Mouse (Mus musculus) midbrain, postnatal 0 days (tissue): ENCODE measurements around the gene Zeb2. TPM values are rescaled to one million over a fixed set of nuclear protein-coding genes. Genes with fewer than 3 reads are reported as not detected.
A peak's percentile ranks its signal among the peaks of the same experiment; 100 is the strongest.

Source experiments
- ATAC-seq: fragments of 200-750 bp; cut with Nextera tagmentation; 2 replicates; pipeline ENCODE4 v1.8.0; 2017; ENCODE audit warnings: moderate number of reproducible peaks, mild to moderate bottlenecking, moderate TSS enrichment, moderate library complexity; ENCODE audit not compliant: low FRiP score
- DNase-seq: peaks from one replicate; pipeline ENCODE4 v3.0.0-alpha.2; 2015; ENCODE audit warnings: low spot score
- H3K27ac ChIP-seq: fragments of 300-500 bp; sonication (generic); 2 replicates; pipeline ENCODE4 v1.5.1; 2014; ENCODE audit warnings: low read depth, mild to moderate bottlenecking, low read length, mixed read lengths
- H3K27me3 ChIP-seq: fragments of 300-500 bp; sonication (generic); 2 replicates; pipeline ENCODE4 v1.6.1; 2014; ENCODE audit warnings: low read length, control low read depth, mixed read lengths; ENCODE audit not compliant: insufficient read depth
- H3K36me3 ChIP-seq: fragments of 300-500 bp; sonication (generic); 2 replicates; pipeline ENCODE4 v1.6.1; 2014; ENCODE audit warnings: low read length, control low read depth, mixed read lengths; ENCODE audit not compliant: insufficient read depth
- H3K4me1 ChIP-seq: fragments of 300-500 bp; sonication (generic); 2 replicates; pipeline ENCODE4 v1.6.1; 2014; ENCODE audit warnings: mild to moderate bottlenecking, control low read depth, antibody characterized with exemption, low read length, mixed read lengths; ENCODE audit not compliant: insufficient read depth
- H3K4me2 ChIP-seq: fragments of 300-500 bp; sonication (generic); 2 replicates; pipeline ENCODE4 v1.6.1; 2014; ENCODE audit warnings: low read depth, mild to moderate bottlenecking, low read length, mixed read lengths; ENCODE audit not compliant: poor library complexity, severe bottlenecking
- H3K4me3 ChIP-seq: fragments of 300-500 bp; sonication (generic); 2 replicates; pipeline ENCODE4 v1.5.1; 2014; ENCODE audit warnings: low read depth, mild to moderate bottlenecking, low read length, moderate library complexity
- H3K9ac ChIP-seq: fragments of 300-500 bp; sonication (generic); replicated peaks from 2 replicates; pipeline ENCODE4 v1.6.1; 2014; ENCODE audit warnings: mild to moderate bottlenecking, low read length, moderate library complexity, mixed read lengths; ENCODE audit not compliant: poor library complexity, severe bottlenecking
- H3K9me3 ChIP-seq: fragments of 300-500 bp; sonication (generic); 2 replicates; pipeline ENCODE4 v1.6.1; 2016; ENCODE audit warnings: low read length, control low read depth
- CTCF ChIP-seq: IDR thresholded peaks from 2 replicates; pipeline ENCODE4 v1.5.1; 2016; ENCODE audit warnings: antibody characterized with exemption, mild to moderate bottlenecking
- WGBS: fragments of 180-500 bp; shearing (Covaris S2); extraction: QIAGEN DNeasy Blood & Tissue Kit; methylation state at CpG from one replicate; pipeline ENCODE4 v1.1.7; 2014; 5-methylcytosine and 5-hydroxymethylcytosine counted together
- polyA plus RNA-seq: library from polyadenylated mRNA; unstranded; fragments of >200 nt; fragmentation: Nextera tagmentation; extraction: Ambion mirVana; gene quantifications from 2 replicates; pipeline ENCODE4 v1.2.1, GENCODE M21; 2015
- total RNA-seq: library from RNA; depleted of rRNA; stranded (reverse); fragments of >200 nt; gene quantifications from 2 replicates; pipeline ENCODE4 v1.2.3, GENCODE M21; 2014

Zeb2 gene
- total and polyA plus RNA-seq, 2 experiments from 2014 or later: 15.3 to 39.6 TPM

DNA sequence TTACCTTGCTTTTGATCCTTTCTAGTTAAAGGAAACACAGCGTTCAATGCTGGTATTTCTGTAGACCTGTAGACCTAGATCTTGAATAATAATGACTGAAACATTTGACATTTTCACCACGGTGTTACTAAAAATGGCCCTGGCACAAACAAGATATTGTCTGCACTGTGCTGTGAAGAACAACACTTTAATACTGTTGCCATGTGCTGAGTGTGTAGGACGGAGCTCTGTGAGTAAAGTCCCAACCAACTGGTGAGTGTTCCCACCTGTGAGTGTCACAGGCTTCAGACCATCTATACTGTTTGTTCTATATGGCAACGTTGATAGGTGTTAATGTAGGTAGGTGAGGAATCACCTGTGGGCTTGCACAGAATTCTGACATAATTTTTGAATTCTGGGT, 8.0 kb upstream of the Zeb2 start:
- H3K4me3 ChIP-seq: no peak overlapping the region
- DNase-seq (no peak), ATAC-seq (no peak)
- H3K27ac ChIP-seq: no peak overlapping the region
- no peak for TF ChIP-seq CTCF
- H3K4me1 ChIP-seq: no peaks in the 10 kb centered on the region
- no peaks in the 10 kb centered on the region for H3K36me3 ChIP-seq
- H3K9ac ChIP-seq: no peak overlapping the region
- H3K27me3 ChIP-seq: no peaks in the 10 kb centered on the region
- no peak overlapping the region for H3K4me2 ChIP-seq
- no peaks in the 10 kb centered on the region for H3K9me3 ChIP-seq
- 77% methylated on average over 4 of the region's 4 CpGs for WGBS

DNA sequence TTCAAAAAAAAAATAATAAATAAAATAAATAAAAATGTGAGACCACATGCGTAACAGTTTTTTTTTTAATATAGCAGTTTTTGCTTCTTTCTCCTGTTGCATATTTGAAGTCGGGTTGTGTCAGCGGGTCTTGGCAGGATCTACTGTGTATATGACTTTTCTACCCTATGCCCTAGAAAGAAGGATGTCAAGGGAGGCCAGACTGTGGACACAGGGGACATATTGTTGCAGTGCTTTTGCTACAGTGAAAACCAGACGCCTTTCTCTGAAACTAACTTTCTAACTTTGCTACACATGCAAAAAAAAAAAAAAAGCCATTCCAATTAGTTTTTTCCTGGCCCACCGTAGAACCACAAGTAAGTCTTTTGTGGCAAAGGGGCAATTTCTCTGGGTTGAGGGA, 6.3 kb upstream of the Zeb2 start:
- Histone ChIP-seq H3K27me3 (no peaks in the 10 kb centered on the region), H3K4me2 (no peak overlapping the region), H3K4me3 (no peak overlapping the region), H3K36me3 (no peaks in the 10 kb centered on the region), H3K4me1 (no peaks in the 10 kb centered on the region), H3K27ac (no peak overlapping the region), H3K9me3 (no peaks in the 10 kb centered on the region), H3K9ac (no peak overlapping the region)
- DNase-seq (no peak), ATAC-seq (no peak)
- WGBS: 74% methylated on average over 5 of the region's 5 CpGs
- TF ChIP-seq CTCF: no peak

DNA sequence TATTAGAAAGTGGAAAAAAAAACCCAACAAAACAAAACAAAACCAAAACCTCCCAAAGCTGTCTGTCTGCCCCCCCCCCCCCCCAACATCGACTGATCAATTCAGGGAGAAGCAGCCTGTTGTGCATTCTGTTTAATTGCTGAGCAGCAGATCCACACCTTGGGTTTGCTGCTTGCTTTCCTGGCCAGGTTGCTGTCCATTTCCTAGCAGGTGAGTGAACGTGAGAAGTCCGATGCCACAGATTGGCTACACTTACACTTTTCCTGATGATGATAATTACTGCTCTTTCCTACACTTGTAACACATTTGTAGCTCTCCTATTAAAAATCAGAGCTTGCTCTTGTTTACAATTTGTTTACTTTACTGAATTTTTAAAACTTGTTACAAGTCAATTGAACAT, 926 bp upstream of the Zeb2 start:
- no peak for TF ChIP-seq CTCF
- H3K36me3 ChIP-seq: no peaks in the 10 kb centered on the region
- H3K4me2 ChIP-seq: no peak overlapping the region
- H3K9me3 ChIP-seq: no peaks in the 10 kb centered on the region
- H3K27me3 ChIP-seq: no peaks in the 10 kb centered on the region
- WGBS: 37% methylated on average over 3 of the region's 3 CpGs
- H3K4me1 ChIP-seq: no peaks in the 10 kb centered on the region
- H3K4me3 ChIP-seq: no peak overlapping the region
- DNase-seq (no peak), ATAC-seq (no peak)
- H3K9ac ChIP-seq: no peak overlapping the region
- H3K27ac ChIP-seq: no peak overlapping the region

DNA sequence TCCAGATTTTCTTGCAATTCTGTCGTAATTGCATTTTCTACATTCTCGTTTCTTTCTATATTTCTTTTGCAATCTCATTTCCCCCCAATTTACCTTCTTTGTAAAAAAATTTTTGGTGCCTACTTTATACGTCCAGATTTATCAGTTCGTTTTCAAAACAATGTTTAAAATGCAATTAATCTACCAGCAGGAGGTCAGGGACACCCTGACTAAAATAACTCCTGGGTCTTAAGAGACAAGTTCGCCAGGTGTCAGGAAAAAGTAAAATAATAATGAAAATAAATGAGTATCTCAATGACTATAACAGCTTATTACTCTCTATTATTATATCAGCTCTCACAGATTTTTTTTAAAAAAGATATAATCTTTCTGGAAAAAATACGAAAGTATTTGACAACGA, 397 bp upstream of the Zeb2 start:
- Histone ChIP-seq H3K4me3 (peak overlapping the region; percentile 55), H3K27ac (peak overlapping the region; percentile 68; the same call in 1 of the 2 replicates), H3K9me3 (no peaks in the 10 kb centered on the region), H3K4me2 (peak overlapping the region; percentile 86), H3K4me1 (no peaks in the 10 kb centered on the region), H3K9ac (no peak overlapping the region), H3K27me3 (no peaks in the 10 kb centered on the region), H3K36me3 (no peaks in the 10 kb centered on the region)
- no peak for TF ChIP-seq CTCF
- no peak for ATAC-seq
- no peak for DNase-seq
- 28% methylated on average over 7 of the region's 7 CpGs for WGBS

DNA sequence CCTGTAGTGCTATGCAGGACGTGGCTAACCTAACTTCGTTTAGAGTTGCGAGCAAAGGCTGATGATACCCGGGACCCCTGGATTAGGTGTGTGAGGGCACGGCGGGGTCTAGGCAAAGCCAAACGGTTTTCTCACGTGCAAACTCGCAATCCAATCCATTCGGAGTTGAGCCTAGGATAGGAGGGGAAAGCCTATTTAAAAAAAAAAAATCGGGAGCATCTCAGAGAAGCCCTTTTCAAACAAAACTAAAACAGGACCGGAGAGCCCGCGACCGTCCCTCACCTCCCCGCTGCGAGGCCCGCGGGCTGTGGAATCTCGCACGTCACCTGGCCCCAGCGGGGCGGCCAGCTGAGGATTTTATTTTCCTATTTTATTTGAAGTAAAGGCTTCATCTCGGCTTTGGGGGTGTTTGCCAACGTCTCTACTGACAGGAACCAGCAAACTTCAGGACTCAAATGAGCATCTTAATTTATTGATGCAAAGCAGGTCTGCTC, 617 bp downstream of the Zeb2 start:
- no peaks in the 10 kb centered on the region for H3K4me1 ChIP-seq
- no peak for ATAC-seq
- no peaks in the 10 kb centered on the region for H3K27me3 ChIP-seq
- H3K4me3 ChIP-seq: peak overlapping the region; percentile 55
- under 1% methylated on average over 25 of the region's 25 CpGs for WGBS
- no peak for DNase-seq
- no peak for TF ChIP-seq CTCF
- peak overlapping the region; percentile 68 for H3K27ac ChIP-seq
- H3K36me3 ChIP-seq: no peaks in the 10 kb centered on the region
- no peaks in the 10 kb centered on the region for H3K9me3 ChIP-seq
- H3K4me2 ChIP-seq: peak overlapping the region; percentile 86
- peak overlapping the region; percentile 60 for H3K9ac ChIP-seq

DNA sequence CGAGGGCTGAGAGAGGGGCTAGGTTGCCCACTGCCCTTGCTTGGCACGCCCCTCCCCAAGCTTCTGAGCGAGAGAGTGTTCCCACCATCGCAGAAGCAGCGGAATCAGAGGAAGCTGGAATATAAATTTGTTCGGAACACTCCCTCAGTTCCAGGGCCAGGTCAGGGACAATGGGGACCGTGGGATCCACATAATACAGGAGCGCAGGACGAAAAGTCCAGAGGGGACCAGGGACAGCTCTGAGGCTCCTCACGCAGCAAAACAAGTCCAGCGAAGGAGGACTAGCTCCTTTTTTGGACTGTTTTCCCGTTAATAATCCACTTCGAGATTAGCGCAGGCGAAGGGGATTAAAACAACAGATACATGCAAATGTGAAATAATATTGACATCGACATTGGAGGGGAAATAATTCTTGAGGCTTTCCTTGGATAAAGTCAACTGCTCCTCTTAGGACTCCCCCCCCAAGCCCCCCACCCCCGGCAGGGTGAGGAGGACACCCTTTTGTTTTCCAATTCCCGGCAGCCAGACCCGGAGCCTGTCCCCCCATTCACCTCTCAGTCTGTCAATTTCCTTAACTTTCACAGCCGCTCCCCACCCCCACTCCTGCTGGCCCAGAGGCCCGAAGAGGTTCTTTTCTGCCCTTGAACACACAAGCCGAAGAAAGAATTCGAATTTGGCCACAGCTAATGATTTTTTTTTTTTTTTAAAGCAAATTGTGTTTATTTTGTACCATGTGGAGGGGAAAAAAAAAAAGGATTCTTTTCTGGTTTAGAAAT, 1.3 kb downstream of the Zeb2 start:
- ATAC-seq: no peak
- under 1% methylated on average over 23 of the region's 23 CpGs for WGBS
- Histone ChIP-seq H3K9ac (peak overlapping the region; percentile 60), H3K9me3 (no peaks in the 10 kb centered on the region), H3K4me1 (no peaks in the 10 kb centered on the region), H3K36me3 (no peaks in the 10 kb centered on the region), H3K4me3 (peak overlapping the region; percentile 55), H3K27ac (peak overlapping the region; percentile 68), H3K27me3 (no peaks in the 10 kb centered on the region), H3K4me2 (peak overlapping the region; percentile 86)
- no peak for TF ChIP-seq CTCF
- no peak for DNase-seq
